Mouse (Mus musculus) cerebellum, adult 2 months (tissue): ENCODE measurements around the gene Creld2.

ENCODE experiments used
- CTCF ChIP-seq: fragments of 200-500 bp; IDR thresholded peaks from 2 replicates; pipeline ENCODE4 v1.5.1; 2011; ENCODE audit warnings: low read depth, mild to moderate bottlenecking, control low read depth, low read length, moderate library complexity, borderline replicate concordance; ENCODE audit not compliant: insufficient read depth
- POLR2A ChIP-seq: fragments of 200-500 bp; IDR thresholded peaks from 2 replicates; pipeline ENCODE4 v1.6.1; 2011; ENCODE audit warnings: low read length, control low read depth, borderline replicate concordance; ENCODE audit not compliant: insufficient read depth

DNA sequence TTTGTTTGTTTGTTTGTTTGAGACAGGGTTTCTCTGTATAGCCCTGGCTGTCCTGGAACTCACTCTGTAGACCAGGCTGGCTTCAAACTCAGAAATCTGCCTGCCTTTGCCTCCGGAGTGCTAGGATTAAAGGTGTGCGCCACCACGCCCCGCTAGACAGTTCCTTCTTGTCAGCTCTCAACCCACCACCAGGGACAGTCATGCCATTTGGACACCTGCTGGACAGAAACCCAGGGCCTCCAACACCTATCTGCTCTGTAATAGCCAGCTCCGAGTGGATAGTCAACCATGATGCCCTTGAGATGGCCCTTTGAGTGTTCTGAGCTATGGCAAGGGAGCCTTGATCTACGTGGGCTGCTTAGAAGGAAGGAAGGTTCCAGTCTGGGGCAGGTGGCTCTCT lies 16.6 kb downstream of the Creld2 start:
- TF ChIP-seq CTCF (no peak), POLR2A (no peak)
